Mouse (Mus musculus): ENCODE results near the gene H2-Ob. TPM values are rescaled to one million over a fixed set of nuclear protein-coding genes. Genes with fewer than 3 reads are reported as not detected.

Gene H2-Ob
- polyA plus RNA-seq, 1 experiment, result not detected

GRCm38 (mm10) chr17:34240916-34241315, 2.2 kb downstream of the H2-Ob start:
- H3K4me3 ChIP-seq (ENCODE audit: low read depth, low read length), result no peak overlapping the region
- no peak overlapping the region for H3K9ac ChIP-seq (ENCODE audit: low read depth, poor library complexity, severe bottlenecking)

GRCm38 (mm10) chr17:34244656-34245055, 6.0 kb downstream of the H2-Ob start:
- Histone ChIP-seq H3K4me1 (ENCODE audit: control insufficient read depth, insufficient read depth, low read length) (no peaks in the 10 kb centered on the region), H3K27me3 (ENCODE audit: control insufficient read depth, insufficient read depth, low read length, poor library complexity, severe bottlenecking) (no peaks in the 10 kb centered on the region), H3K4me3 (ENCODE audit: low read depth, low read length) (no peak overlapping the region), H3K27ac (ENCODE audit: insufficient read depth, low read length) (no peak overlapping the region), H3K9ac (ENCODE audit: low read depth, poor library complexity, severe bottlenecking) (no peak overlapping the region), H3K36me3 (ENCODE audit: control insufficient read depth, insufficient read depth, low read length, poor library complexity, severe bottlenecking) (no peaks in the 10 kb centered on the region), H3K9me3 (replicated peaks; ENCODE audit: control insufficient read depth, insufficient read depth, low read length, poor library complexity, severe bottlenecking) (no peaks in the 10 kb centered on the region)
- TF ChIP-seq CTCF (IDR thresholded peaks at IDR 0.05; ENCODE audit: low read depth, low read length) (no peak), EP300 (IDR thresholded peaks at IDR 0.05; ENCODE audit: insufficient read depth, low read depth, low read length) (no peak), POLR2A (IDR thresholded peaks at IDR 0.05; ENCODE audit: insufficient read depth, low read length) (no peak)

More at GRCm38 (mm10) chr17:34240916-34241315, 2.2 kb downstream of the H2-Ob start:
- TF ChIP-seq EP300 (IDR thresholded peaks at IDR 0.05; ENCODE audit: insufficient read depth, low read depth, low read length) (no peak), CTCF (IDR thresholded peaks at IDR 0.05; ENCODE audit: low read depth, low read length) (no peak), POLR2A (IDR thresholded peaks at IDR 0.05; ENCODE audit: insufficient read depth, low read length) (no peak)
- Histone ChIP-seq H3K4me1 (ENCODE audit: control insufficient read depth, insufficient read depth, low read length) (no peaks in the 10 kb centered on the region), H3K27ac (ENCODE audit: insufficient read depth, low read length) (no peak overlapping the region), H3K27me3 (ENCODE audit: control insufficient read depth, insufficient read depth, low read length, poor library complexity, severe bottlenecking) (no peaks in the 10 kb centered on the region), H3K36me3 (ENCODE audit: control insufficient read depth, insufficient read depth, low read length, poor library complexity, severe bottlenecking) (no peaks in the 10 kb centered on the region), H3K9me3 (replicated peaks; ENCODE audit: control insufficient read depth, insufficient read depth, low read length, poor library complexity, severe bottlenecking) (no peaks in the 10 kb centered on the region)

- Histone ChIP-seq H3K4me1 (ENCODE audit: control insufficient read depth, insufficient read depth, low read length) (no peaks in the 10 kb centered on the region), H3K27me3 (ENCODE audit: control insufficient read depth, insufficient read depth, low read length, poor library complexity, severe bottlenecking) (no peaks in the 10 kb centered on the region), H3K9me3 (replicated peaks; ENCODE audit: control insufficient read depth, insufficient read depth, low read length, poor library complexity, severe bottlenecking) (no peaks in the 10 kb centered on the region), H3K9ac (ENCODE audit: low read depth, poor library complexity, severe bottlenecking) (no peak overlapping the region), H3K4me3 (ENCODE audit: low read depth, low read length) (no peak overlapping the region), H3K27ac (ENCODE audit: insufficient read depth, low read length) (no peak overlapping the region), H3K36me3 (ENCODE audit: control insufficient read depth, insufficient read depth, low read length, poor library complexity, severe bottlenecking) (no peaks in the 10 kb centered on the region)
- no peak for TF ChIP-seq CTCF (IDR thresholded peaks at IDR 0.05; ENCODE audit: low read depth, low read length)
- TF ChIP-seq POLR2A (IDR thresholded peaks at IDR 0.05; ENCODE audit: insufficient read depth, low read length), result no peak
- TF ChIP-seq EP300 (IDR thresholded peaks at IDR 0.05; ENCODE audit: insufficient read depth, low read depth, low read length), result no peak
Observed at GRCm38 (mm10) chr17:34247047-34247446, 8.3 kb downstream of the H2-Ob start.

GRCm38 (mm10) chr17:34248764-34249163, 10.1 kb downstream of the H2-Ob start:
- no peaks in the 10 kb centered on the region for H3K9me3 ChIP-seq (replicated peaks; ENCODE audit: control insufficient read depth, insufficient read depth, low read length, poor library complexity, severe bottlenecking)
- no peak overlapping the region for H3K27ac ChIP-seq (ENCODE audit: insufficient read depth, low read length)
- no peak overlapping the region for H3K9ac ChIP-seq (ENCODE audit: low read depth, poor library complexity, severe bottlenecking)
- H3K4me3 ChIP-seq (ENCODE audit: low read depth, low read length), result no peak overlapping the region
- H3K36me3 ChIP-seq (ENCODE audit: control insufficient read depth, insufficient read depth, low read length, poor library complexity, severe bottlenecking), result no peaks in the 10 kb centered on the region
- TF ChIP-seq EP300 (IDR thresholded peaks at IDR 0.05; ENCODE audit: insufficient read depth, low read depth, low read length) (no peak), CTCF (IDR thresholded peaks at IDR 0.05; ENCODE audit: low read depth, low read length) (no peak), POLR2A (IDR thresholded peaks at IDR 0.05; ENCODE audit: insufficient read depth, low read length) (no peak)
- no peaks in the 10 kb centered on the region for H3K4me1 ChIP-seq (ENCODE audit: control insufficient read depth, insufficient read depth, low read length)
- H3K27me3 ChIP-seq (ENCODE audit: control insufficient read depth, insufficient read depth, low read length, poor library complexity, severe bottlenecking), result no peaks in the 10 kb centered on the region

- Histone ChIP-seq H3K27ac (ENCODE audit: insufficient read depth, low read length) (no peak overlapping the region), H3K9ac (ENCODE audit: low read depth, poor library complexity, severe bottlenecking) (no peak overlapping the region), H3K27me3 (ENCODE audit: control insufficient read depth, insufficient read depth, low read length, poor library complexity, severe bottlenecking) (no peaks in the 10 kb centered on the region), H3K36me3 (ENCODE audit: control insufficient read depth, insufficient read depth, low read length, poor library complexity, severe bottlenecking) (no peaks in the 10 kb centered on the region), H3K4me1 (ENCODE audit: control insufficient read depth, insufficient read depth, low read length) (no peaks in the 10 kb centered on the region), H3K9me3 (replicated peaks; ENCODE audit: control insufficient read depth, insufficient read depth, low read length, poor library complexity, severe bottlenecking) (no peaks in the 10 kb centered on the region), H3K4me3 (ENCODE audit: low read depth, low read length) (no peak overlapping the region)
- TF ChIP-seq EP300 (IDR thresholded peaks at IDR 0.05; ENCODE audit: insufficient read depth, low read depth, low read length) (no peak), CTCF (IDR thresholded peaks at IDR 0.05; ENCODE audit: low read depth, low read length) (no peak)
Observed at GRCm38 (mm10) chr17:34249361-34249760, 10.7 kb downstream of the H2-Ob start.

GRCm38 (mm10) chr17:34249878-34250277, 11.2 kb downstream of the H2-Ob start:
- Histone ChIP-seq H3K9ac (ENCODE audit: low read depth, poor library complexity, severe bottlenecking) (no peak overlapping the region), H3K27ac (ENCODE audit: insufficient read depth, low read length) (no peak overlapping the region), H3K4me3 (ENCODE audit: low read depth, low read length) (no peak overlapping the region), H3K4me1 (ENCODE audit: control insufficient read depth, insufficient read depth, low read length) (no peaks in the 10 kb centered on the region), H3K36me3 (ENCODE audit: control insufficient read depth, insufficient read depth, low read length, poor library complexity, severe bottlenecking) (no peaks in the 10 kb centered on the region), H3K27me3 (ENCODE audit: control insufficient read depth, insufficient read depth, low read length, poor library complexity, severe bottlenecking) (no peaks in the 10 kb centered on the region), H3K9me3 (replicated peaks; ENCODE audit: control insufficient read depth, insufficient read depth, low read length, poor library complexity, severe bottlenecking) (no peaks in the 10 kb centered on the region)
- TF ChIP-seq CTCF (IDR thresholded peaks at IDR 0.05; ENCODE audit: low read depth, low read length) (peak; percentile 37), POLR2A (IDR thresholded peaks at IDR 0.05; ENCODE audit: insufficient read depth, low read length) (no peak), EP300 (IDR thresholded peaks at IDR 0.05; ENCODE audit: insufficient read depth, low read depth, low read length) (no peak)
